Mouse (Mus musculus) liver, postnatal 0 days (tissue): Measurements from ENCODE around the gene Gdf3. TPM values are rescaled to one million over a fixed set of nuclear protein-coding genes. Genes with fewer than 3 reads are reported as not detected.
"Not testable (repeated sequence)": the region's sequence is repeated elsewhere in the genome, so short reads cannot be mapped to it uniquely, and the experiment has no call there.

Experiments used
- ATAC-seq: fragments of 200-750 bp; cut with Nextera tagmentation; 2 replicates; pipeline ENCODE4 v1.8.0; 2017; ENCODE audit warnings: mild to moderate bottlenecking, moderate library complexity
- DNase-seq: peaks from one replicate; pipeline ENCODE4 v3.0.0-alpha.2; 2016
- H3K27ac ChIP-seq: fragments of 300-500 bp; sonication (generic); 2 replicates; pipeline ENCODE4 v1.5.1; 2014; ENCODE audit warnings: antibody characterized with exemption, moderate library complexity, mild to moderate bottlenecking, low read depth
- H3K27me3 ChIP-seq: fragments of 300-500 bp; sonication (generic); 2 replicates; pipeline ENCODE4 v1.6.1; 2014; ENCODE audit warnings: low read length, control low read depth, mixed read lengths; ENCODE audit not compliant: insufficient read depth
- H3K36me3 ChIP-seq: fragments of 300-500 bp; sonication (generic); replicated peaks from 2 replicates; pipeline ENCODE4 v1.6.1; 2014; ENCODE audit warnings: mild to moderate bottlenecking, control low read depth, low read length, moderate library complexity, mixed read lengths; ENCODE audit not compliant: insufficient read depth
- H3K4me1 ChIP-seq: fragments of 300-500 bp; sonication (generic); 2 replicates; pipeline ENCODE4 v1.6.1; 2014; ENCODE audit warnings: antibody characterized with exemption, mild to moderate bottlenecking, control low read depth; ENCODE audit not compliant: insufficient read depth
- H3K4me2 ChIP-seq: fragments of 300-500 bp; sonication (generic); 2 replicates; pipeline ENCODE4 v1.6.1; 2014; ENCODE audit warnings: low read depth, mild to moderate bottlenecking, low read length, moderate library complexity, mixed read lengths
- H3K4me3 ChIP-seq: fragments of 300-500 bp; sonication (generic); 2 replicates; pipeline ENCODE4 v1.5.1; 2014; ENCODE audit warnings: low read depth, low read length
- H3K9ac ChIP-seq: fragments of 300-500 bp; sonication (generic); replicated peaks from 2 replicates; pipeline ENCODE4 v1.6.1; 2014; ENCODE audit warnings: mild to moderate bottlenecking, moderate library complexity
- H3K9me3 ChIP-seq: fragments of 300-500 bp; sonication (generic); 2 replicates; pipeline ENCODE4 v1.6.1; 2016; ENCODE audit warnings: mild to moderate bottlenecking, control low read depth, low read length, mixed read lengths
- CTCF ChIP-seq: sonication (generic); IDR thresholded peaks from 2 replicates; pipeline ENCODE4 v1.5.1; 2016; ENCODE audit warnings: antibody characterized with exemption, low read depth
- EP300 ChIP-seq: IDR thresholded peaks from 2 replicates; pipeline ENCODE4 v1.6.1; 2016; ENCODE audit warnings: antibody characterized with exemption, low read depth, mild to moderate bottlenecking
- WGBS: fragments of 180-500 bp; shearing (Covaris S2); extraction: QIAGEN DNeasy Blood & Tissue Kit; methylation state at CpG from one replicate; pipeline ENCODE4 v1.1.7; 2014; ENCODE audit not compliant: insufficient replicate concordance; 5-methylcytosine and 5-hydroxymethylcytosine counted together
- polyA plus RNA-seq: library from polyadenylated mRNA; unstranded; fragments of >200 nt; fragmentation: Nextera tagmentation; extraction: Ambion mirVana; gene quantifications from 2 replicates; pipeline ENCODE4 v1.2.1, GENCODE M21; 2015

The Gdf3 gene
- polyA plus RNA-seq, 1 experiment from 2014 or later, result 1.0 TPM

DNA sequence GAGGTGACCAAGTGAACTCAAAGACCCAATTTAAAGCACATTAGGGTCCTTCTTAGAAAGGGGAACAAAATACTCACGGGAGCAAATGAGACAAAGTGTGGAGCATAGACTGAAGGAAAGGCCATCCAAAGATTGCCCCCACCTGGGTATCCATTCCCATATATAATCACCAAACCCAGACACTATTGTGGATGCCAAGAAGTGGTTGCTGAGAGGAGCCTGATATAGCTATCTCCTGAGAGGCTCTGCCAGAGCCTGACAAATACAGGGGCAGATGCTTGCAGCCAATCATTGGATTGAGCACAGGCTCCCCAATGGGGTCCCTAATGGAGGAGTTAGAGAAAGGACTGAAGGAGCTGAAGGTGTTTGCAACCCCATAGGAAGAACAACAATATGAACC lies 34.9 kb downstream of the Gdf3 start:
- not testable (repeated sequence) for H3K4me2 ChIP-seq, H3K27ac ChIP-seq, H3K27me3 ChIP-seq, H3K36me3 ChIP-seq, ATAC-seq, H3K4me3 ChIP-seq, H3K9ac ChIP-seq, DNase-seq, H3K9me3 ChIP-seq
- peak; percentile 55 for TF ChIP-seq EP300
- 70% methylated on average over 1 of the region's 1 CpGs for WGBS
- H3K4me1 ChIP-seq, result peaks cover 13% of the 10 kb centered on the region

DNA sequence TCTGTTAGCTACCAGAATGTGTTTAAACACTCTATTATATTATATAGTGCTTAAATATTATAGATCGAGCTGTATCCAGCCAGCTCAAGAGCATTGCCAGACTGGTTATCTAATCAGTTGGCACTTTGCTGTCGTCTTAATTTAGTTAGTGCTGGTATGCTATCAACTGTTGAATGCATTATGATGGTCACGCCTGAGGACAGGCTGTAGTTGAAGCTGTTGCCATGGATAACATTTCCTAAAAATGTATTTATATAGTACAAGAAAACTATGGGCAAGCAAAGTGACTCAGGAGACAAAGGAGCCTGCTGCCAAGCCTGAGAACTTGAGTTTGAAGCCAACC lies 38.3 kb downstream of the Gdf3 start:
- Histone ChIP-seq H3K27me3 (no peaks in the 10 kb centered on the region), H3K4me2 (no peak overlapping the region), H3K4me1 (peaks cover 13% of the 10 kb centered on the region), H3K9ac (no peak overlapping the region), H3K36me3 (no peaks in the 10 kb centered on the region), H3K4me3 (no peak overlapping the region), H3K27ac (peak overlapping the region; percentile 34), H3K9me3 (no peaks in the 10 kb centered on the region)
- ATAC-seq (no peak), DNase-seq (no peak)
- WGBS, result 35% methylated on average over 3 of the region's 3 CpGs
- no peak for TF ChIP-seq EP300
- no peak for TF ChIP-seq CTCF

DNA sequence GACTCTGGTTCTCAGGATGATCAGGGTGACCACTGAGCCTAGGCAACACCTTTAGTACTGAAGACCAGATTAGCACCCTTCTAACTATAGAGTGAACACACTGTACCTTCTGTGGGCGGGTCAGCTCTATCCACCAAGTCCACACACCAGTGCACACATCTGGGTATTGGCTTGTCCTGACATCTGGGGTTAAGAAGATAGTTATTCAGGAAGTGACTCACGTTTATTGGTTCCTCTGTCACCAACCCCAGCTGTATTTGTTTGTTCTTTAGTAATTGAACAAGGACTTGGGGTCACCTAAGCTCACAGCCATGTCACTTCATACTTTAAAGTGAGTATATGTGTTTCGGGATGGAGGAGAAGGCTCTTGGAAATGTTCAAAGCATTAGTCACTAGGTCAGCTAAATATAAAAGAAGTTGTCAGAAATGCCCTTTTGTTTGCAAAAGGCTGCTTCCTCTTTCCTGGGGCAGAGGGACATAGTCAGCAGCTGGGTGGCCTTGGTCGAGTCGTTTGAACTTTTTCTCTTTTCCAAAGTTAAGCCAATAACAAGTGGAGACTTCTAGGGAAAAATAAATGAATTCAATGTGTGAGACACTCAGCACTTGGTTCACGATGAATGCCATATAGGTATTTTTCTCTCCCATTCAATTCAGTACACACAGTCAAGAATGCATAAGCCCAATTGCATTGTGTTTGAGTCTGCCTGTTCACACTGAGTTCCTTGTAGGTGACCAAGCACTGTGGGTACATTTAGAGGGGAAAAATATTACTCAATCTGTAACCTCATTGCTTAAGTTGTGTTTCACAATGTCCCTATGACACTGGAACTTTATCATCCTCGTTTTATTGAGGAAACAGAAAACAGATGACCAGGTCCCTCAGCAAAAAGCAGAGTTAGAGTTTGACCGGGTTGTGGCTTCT lies 38.9 kb downstream of the Gdf3 start:
- no peak for DNase-seq
- Histone ChIP-seq H3K4me2 (peak overlapping the region; percentile 32; the same call in 1 of the 2 replicates), H3K4me3 (no peak overlapping the region), H3K36me3 (no peaks in the 10 kb centered on the region), H3K27ac (peak overlapping the region; percentile 77), H3K9me3 (no peaks in the 10 kb centered on the region), H3K27me3 (no peaks in the 10 kb centered on the region), H3K9ac (no peak overlapping the region), H3K4me1 (peaks cover 13% of the 10 kb centered on the region)
- WGBS, result 26% methylated on average over 8 of the region's 8 CpGs
- ATAC-seq, result peak; percentile 78
- peak; percentile 85 for TF ChIP-seq EP300
- no peak for TF ChIP-seq CTCF

DNA sequence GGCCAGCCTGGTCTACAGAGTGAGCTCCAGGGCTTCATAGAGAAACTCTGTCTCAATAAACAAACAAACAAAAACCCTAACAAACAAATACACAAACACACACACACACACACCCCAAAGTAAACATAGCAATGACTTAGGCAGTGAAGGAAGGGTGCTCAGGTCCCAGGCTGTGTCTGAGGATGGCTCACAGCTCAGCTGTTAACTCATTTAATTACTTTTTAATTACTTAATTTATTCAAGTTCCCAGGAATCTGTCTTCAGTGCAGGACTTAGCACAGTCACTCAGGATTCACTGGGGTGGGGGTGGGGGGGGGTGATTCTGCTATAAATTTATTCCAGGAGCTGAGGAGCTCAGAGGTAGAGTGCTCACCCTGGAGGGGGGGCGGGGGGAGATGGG lies 40.1 kb downstream of the Gdf3 start:
- Histone ChIP-seq H3K9ac (no peak overlapping the region), H3K27ac (peak overlapping the region; percentile 77; the same call in 1 of the 2 replicates), H3K27me3 (no peaks in the 10 kb centered on the region), H3K36me3 (no peaks in the 10 kb centered on the region), H3K4me2 (0 out of 2 replicates have a peak overlapping the region, but pooled peaks have one; percentile 4), H3K9me3 (no peaks in the 10 kb centered on the region), H3K4me1 (peaks cover 13% of the 10 kb centered on the region), H3K4me3 (no peak overlapping the region)
- DNase-seq (no peak), ATAC-seq (no peak)
- WGBS, result 57% methylated on average over 1 of the region's 1 CpGs
- TF ChIP-seq EP300 (no peak), CTCF (no peak)

DNA sequence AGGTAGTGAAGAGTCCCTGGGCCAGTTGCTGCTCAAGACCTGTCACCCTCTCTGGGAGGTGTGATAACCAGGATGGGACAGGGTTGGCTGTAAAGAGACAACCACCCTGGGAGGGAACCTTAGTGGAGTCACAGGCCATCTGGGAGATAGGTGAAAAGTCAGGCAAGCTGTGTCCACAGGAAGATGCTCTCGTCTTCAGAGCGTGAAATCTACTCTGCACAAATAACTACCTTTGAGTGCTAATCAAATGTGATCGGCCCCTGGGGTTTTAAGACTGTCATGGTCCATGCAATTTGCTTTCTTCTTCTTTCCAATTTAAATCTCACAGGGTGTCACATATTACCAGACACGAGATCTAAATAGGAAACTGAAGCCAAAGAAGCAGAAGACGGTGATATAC lies 40.8 kb downstream of the Gdf3 start:
- ATAC-seq (no peak), DNase-seq (no peak)
- no peak overlapping the region for H3K9ac ChIP-seq
- H3K27ac ChIP-seq, result no peak overlapping the region
- 62% methylated on average over 5 of the region's 5 CpGs for WGBS
- 0 out of 2 replicates have a peak, but pooled peaks cover 5% of the 10 kb centered on the region for H3K27me3 ChIP-seq
- no peaks in the 10 kb centered on the region for H3K9me3 ChIP-seq
- no peaks in the 10 kb centered on the region for H3K36me3 ChIP-seq
- no peak for TF ChIP-seq EP300
- no peak overlapping the region for H3K4me2 ChIP-seq
- peaks cover 13% of the 10 kb centered on the region for H3K4me1 ChIP-seq
- H3K4me3 ChIP-seq, result no peak overlapping the region

DNA sequence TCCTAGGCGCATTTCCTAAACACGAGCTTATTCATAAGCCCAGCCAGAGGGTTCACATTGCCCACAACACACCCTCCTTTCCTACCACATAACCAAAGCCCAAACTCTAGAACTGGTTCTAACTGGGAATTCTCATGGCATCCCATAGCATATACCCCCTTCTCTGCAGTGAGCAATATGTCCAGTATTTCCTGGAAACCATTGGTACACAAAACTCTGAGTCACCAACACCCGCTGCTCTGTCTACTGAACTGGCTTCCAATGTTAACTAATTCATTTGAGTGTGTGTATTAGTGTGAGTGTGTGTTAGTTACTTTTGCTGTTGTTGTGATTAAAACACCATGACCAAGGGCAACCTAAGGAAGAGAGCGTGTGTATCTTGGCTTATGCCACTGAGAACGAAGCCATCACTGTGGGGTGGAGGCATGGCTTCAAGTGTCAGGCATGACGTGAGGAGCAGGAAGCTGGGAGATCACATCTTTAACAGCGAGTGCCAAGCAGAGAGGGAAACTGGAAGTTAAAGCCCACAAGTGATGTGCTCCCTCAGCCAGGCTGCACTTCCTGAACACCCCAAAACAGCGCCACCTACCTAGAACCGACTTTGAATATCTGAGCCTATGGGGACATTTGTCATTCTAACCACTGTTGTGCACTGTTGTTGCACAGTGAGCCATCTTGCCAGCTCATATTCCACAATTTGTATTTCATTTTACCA lies 44.7 kb downstream of the Gdf3 start:
- Histone ChIP-seq H3K4me3 (no peak overlapping the region), H3K4me2 (no peak overlapping the region), H3K9me3 (no peaks in the 10 kb centered on the region), H3K4me1 (no peaks in the 10 kb centered on the region), H3K27ac (no peak overlapping the region; the same call in 1 of the 2 replicates), H3K27me3 (peaks cover 14% of the 10 kb centered on the region; the same call in 1 of the 2 replicates), H3K36me3 (no peaks in the 10 kb centered on the region), H3K9ac (no peak overlapping the region)
- WGBS, result 75% methylated on average over 9 of the region's 9 CpGs
- TF ChIP-seq CTCF (peak; percentile 22; the same call in 1 of the 2 replicates), EP300 (no peak)
- ATAC-seq (no peak), DNase-seq (no peak)
